Mouse (Mus musculus) erythroid progenitor cell, adult 5-6 weeks (primary cell): ENCODE measurements around the gene Arrb2. TPM values are rescaled to one million over a fixed set of nuclear protein-coding genes. Genes with fewer than 3 reads are reported as not detected.

Experiments used
- ATAC-seq: replicated peaks from 2 replicates; pipeline ENCODE4 v1.8.0; 2016; ENCODE audit warnings: moderate number of reproducible peaks, mild to moderate bottlenecking, moderate TSS enrichment, inconsistent platforms; ENCODE audit not compliant: poor library complexity, low FRiP score, severe bottlenecking
- total RNA-seq, 2 experiments: library from RNA; stranded (forward) in 1 of 2; stranded (reverse) in 1 of 2; fragments of 150-400 nt in 1 of 2; fragments of 186-747, 209-891 nt in 1 of 2; gene quantifications; 2 replicates each; pipeline versions ENCODE4 v1.2.3 to v1.2.4; 2015 to 2017; ENCODE audit warnings: low replicate concordance in 2 of 2

Arrb2 gene
- total RNA-seq, 2 experiments from 2014 or later, result 27.9 to 30.6 TPM

GRCm38 (mm10) chr11:70487816-70488215, 55.4 kb downstream of the Arrb2 start:
- no peak for ATAC-seq

- ATAC-seq, result no peak
Measured at GRCm38 (mm10) chr11:70489138-70489537, 56.7 kb downstream of the Arrb2 start.

DNA sequence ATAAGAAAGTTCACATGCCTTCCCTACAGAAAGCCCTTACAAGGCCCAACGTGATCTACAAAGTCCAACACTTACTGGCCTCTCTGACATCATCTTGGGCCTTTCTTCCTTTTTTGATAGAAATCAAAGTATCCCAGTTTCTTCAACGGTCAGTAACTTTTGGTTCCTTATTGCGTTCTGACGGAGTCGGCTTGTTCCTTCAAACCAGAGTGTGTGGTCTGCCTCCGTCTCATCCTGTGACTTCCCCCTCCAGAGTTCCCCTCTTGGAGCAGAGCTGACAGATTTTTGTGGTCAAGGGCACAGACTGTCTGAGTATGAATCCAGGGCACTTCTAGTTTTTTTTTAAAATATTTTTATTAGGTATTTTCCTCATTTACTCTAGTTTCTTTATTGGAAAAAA, 57.2 kb downstream of the Arrb2 start:
- ATAC-seq, result no peak

Other genes with a start within 250 kb of the Arrb2 start
- not detected in 2 replicates for gene Slc16a11, start 219.9 kb upstream of the Arrb2 start, total RNA-seq (2015; ENCODE audit: low replicate concordance)
- gene Slc16a11, start 219.9 kb upstream of the Arrb2 start, total RNA-seq (2017; ENCODE audit: low replicate concordance), result not detected in 2 replicates
- gene Slc16a13, start 211.6 kb upstream of the Arrb2 start, total RNA-seq (2015; ENCODE audit: low replicate concordance), result 0.72 and 0.84 TPM in 2 replicates
- gene Slc16a13, start 211.6 kb upstream of the Arrb2 start, total RNA-seq (2017; ENCODE audit: low replicate concordance), result 0.39 and 2.3 TPM in 2 replicates
- gene Bcl6b, start 202.8 kb upstream of the Arrb2 start, total RNA-seq (2015; ENCODE audit: low replicate concordance), result 1.8 TPM in 1 of 2 replicates, not detected in the other
- gene Bcl6b, start 202.8 kb upstream of the Arrb2 start, total RNA-seq (2017; ENCODE audit: low replicate concordance), result 0.61 and 2.3 TPM in 2 replicates
- gene 0610010K14Rik, start 194.7 kb upstream of the Arrb2 start, total RNA-seq (2015; ENCODE audit: low replicate concordance), result 31.4 and 102 TPM in 2 replicates
- 14.5 and 24.2 TPM in 2 replicates for gene 0610010K14Rik, start 194.7 kb upstream of the Arrb2 start, total RNA-seq (2017; ENCODE audit: low replicate concordance)
- gene Gm21988, start 192.8 kb upstream of the Arrb2 start, total RNA-seq (2015; ENCODE audit: low replicate concordance), result not detected in 2 replicates
- 4.1 TPM in 1 of 2 replicates, not detected in the other for gene Gm21988, start 192.8 kb upstream of the Arrb2 start, total RNA-seq (2017; ENCODE audit: low replicate concordance)
- gene Rnasek, start 192.8 kb upstream of the Arrb2 start, total RNA-seq (2015; ENCODE audit: low replicate concordance), result 167 and 191 TPM in 2 replicates
- 21.3 and 24.1 TPM in 2 replicates for gene Rnasek, start 192.8 kb upstream of the Arrb2 start, total RNA-seq (2017; ENCODE audit: low replicate concordance)
- 1.7 TPM in 1 of 2 replicates, not detected in the other for gene Alox12, start 177.3 kb upstream of the Arrb2 start, total RNA-seq (2015; ENCODE audit: low replicate concordance)
- 1.0 TPM in 1 of 2 replicates, not detected in the other for gene Alox12, start 177.3 kb upstream of the Arrb2 start, total RNA-seq (2017; ENCODE audit: low replicate concordance)
- 0.42 TPM in 1 of 2 replicates, not detected in the other for gene Alox12e, start 110.0 kb upstream of the Arrb2 start, total RNA-seq (2015; ENCODE audit: low replicate concordance)
- not detected in 2 replicates for gene Alox12e, start 110.0 kb upstream of the Arrb2 start, total RNA-seq (2017; ENCODE audit: low replicate concordance)
- gene Alox15, start 80.6 kb upstream of the Arrb2 start, total RNA-seq (2015; ENCODE audit: low replicate concordance), result 5.4 and 17.6 TPM in 2 replicates
- gene Alox15, start 80.6 kb upstream of the Arrb2 start, total RNA-seq (2017; ENCODE audit: low replicate concordance), result 3.6 and 5.7 TPM in 2 replicates
- 3.2 and 8.4 TPM in 2 replicates for gene Pelp1, start 22.6 kb upstream of the Arrb2 start, total RNA-seq (2015; ENCODE audit: low replicate concordance)
- 3.1 and 3.8 TPM in 2 replicates for gene Pelp1, start 22.6 kb upstream of the Arrb2 start, total RNA-seq (2017; ENCODE audit: low replicate concordance)
- 11.9 and 18.0 TPM in 2 replicates for gene Med11, start 19.3 kb downstream of the Arrb2 start, total RNA-seq (2015; ENCODE audit: low replicate concordance)
- 6.4 and 31.5 TPM in 2 replicates for gene Med11, start 19.3 kb downstream of the Arrb2 start, total RNA-seq (2017; ENCODE audit: low replicate concordance)
- gene Zmynd15, start 26.8 kb downstream of the Arrb2 start, total RNA-seq (2015; ENCODE audit: low replicate concordance), result not detected in 2 replicates
- not detected in 2 replicates for gene Zmynd15, start 26.8 kb downstream of the Arrb2 start, total RNA-seq (2017; ENCODE audit: low replicate concordance)
- not detected in 2 replicates for gene Cxcl16, start 27.3 kb downstream of the Arrb2 start, total RNA-seq (2015; ENCODE audit: low replicate concordance)
- not detected in 2 replicates for gene Cxcl16, start 27.3 kb downstream of the Arrb2 start, total RNA-seq (2017; ENCODE audit: low replicate concordance)
- gene Tm4sf5, start 72.6 kb downstream of the Arrb2 start, total RNA-seq (2015; ENCODE audit: low replicate concordance), result not detected in 2 replicates
- not detected in 2 replicates for gene Tm4sf5, start 72.6 kb downstream of the Arrb2 start, total RNA-seq (2017; ENCODE audit: low replicate concordance)
- not detected in 2 replicates for gene Vmo1, start 82.0 kb downstream of the Arrb2 start, total RNA-seq (2015; ENCODE audit: low replicate concordance)
- not detected in 2 replicates for gene Vmo1, start 82.0 kb downstream of the Arrb2 start, total RNA-seq (2017; ENCODE audit: low replicate concordance)
- gene Gltpd2, start 86.6 kb downstream of the Arrb2 start, total RNA-seq (2015; ENCODE audit: low replicate concordance), result not detected in 2 replicates
- not detected in 2 replicates for gene Gltpd2, start 86.6 kb downstream of the Arrb2 start, total RNA-seq (2017; ENCODE audit: low replicate concordance)
- 40.2 and 49.0 TPM in 2 replicates for gene Psmb6, start 92.7 kb downstream of the Arrb2 start, total RNA-seq (2015; ENCODE audit: low replicate concordance)
- 52.0 and 74.6 TPM in 2 replicates for gene Psmb6, start 92.7 kb downstream of the Arrb2 start, total RNA-seq (2017; ENCODE audit: low replicate concordance)
- not detected in 2 replicates for gene Gm40193, start 100.3 kb downstream of the Arrb2 start, total RNA-seq (2015; ENCODE audit: low replicate concordance)
- not detected in 2 replicates for gene Gm40193, start 100.3 kb downstream of the Arrb2 start, total RNA-seq (2017; ENCODE audit: low replicate concordance)
- not detected in 2 replicates for gene Pld2, start 107.4 kb downstream of the Arrb2 start, total RNA-seq (2015; ENCODE audit: low replicate concordance)
- gene Pld2, start 107.4 kb downstream of the Arrb2 start, total RNA-seq (2017; ENCODE audit: low replicate concordance), result 0.23 and 0.64 TPM in 2 replicates
- gene Mink1, start 130.2 kb downstream of the Arrb2 start, total RNA-seq (2015; ENCODE audit: low replicate concordance), result 4.6 and 6.8 TPM in 2 replicates
- gene Mink1, start 130.2 kb downstream of the Arrb2 start, total RNA-seq (2017; ENCODE audit: low replicate concordance), result 2.8 and 4.5 TPM in 2 replicates
- not detected in 2 replicates for gene 4930544D05Rik, start 183.2 kb downstream of the Arrb2 start, total RNA-seq (2015; ENCODE audit: low replicate concordance)
- not detected in 2 replicates for gene 4930544D05Rik, start 183.2 kb downstream of the Arrb2 start, total RNA-seq (2017; ENCODE audit: low replicate concordance)
- not detected in 2 replicates for gene Chrne, start 186.6 kb downstream of the Arrb2 start, total RNA-seq (2015; ENCODE audit: low replicate concordance)
- not detected in 2 replicates for gene Chrne, start 186.6 kb downstream of the Arrb2 start, total RNA-seq (2017; ENCODE audit: low replicate concordance)
- gene Gp1ba, start 206.5 kb downstream of the Arrb2 start, total RNA-seq (2015; ENCODE audit: low replicate concordance), result 2.5 and 8.0 TPM in 2 replicates
- 1.1 TPM in 1 of 2 replicates, not detected in the other for gene Gp1ba, start 206.5 kb downstream of the Arrb2 start, total RNA-seq (2017; ENCODE audit: low replicate concordance)
- 134 and 213 TPM in 2 replicates for gene Rnf167, start 214.6 kb downstream of the Arrb2 start, total RNA-seq (2015; ENCODE audit: low replicate concordance)
- 115 and 117 TPM in 2 replicates for gene Rnf167, start 214.6 kb downstream of the Arrb2 start, total RNA-seq (2017; ENCODE audit: low replicate concordance)
- gene Slc25a11, start 214.8 kb downstream of the Arrb2 start, total RNA-seq (2015; ENCODE audit: low replicate concordance), result 24.9 and 26.0 TPM in 2 replicates
- 21.9 and 23.6 TPM in 2 replicates for gene Slc25a11, start 214.8 kb downstream of the Arrb2 start, total RNA-seq (2017; ENCODE audit: low replicate concordance)
- gene Pfn1, start 222.0 kb downstream of the Arrb2 start, total RNA-seq (2015; ENCODE audit: low replicate concordance), result 529 and 614 TPM in 2 replicates
- 132 and 200 TPM in 2 replicates for gene Pfn1, start 222.0 kb downstream of the Arrb2 start, total RNA-seq (2017; ENCODE audit: low replicate concordance)
- 5.4 and 14.8 TPM in 2 replicates for gene Eno3, start 224.6 kb downstream of the Arrb2 start, total RNA-seq (2015; ENCODE audit: low replicate concordance)
- 2.3 and 11.0 TPM in 2 replicates for gene Eno3, start 224.6 kb downstream of the Arrb2 start, total RNA-seq (2017; ENCODE audit: low replicate concordance)
- gene Spag7, start 236.8 kb downstream of the Arrb2 start, total RNA-seq (2015; ENCODE audit: low replicate concordance), result 36.9 and 38.6 TPM in 2 replicates
- gene Spag7, start 236.8 kb downstream of the Arrb2 start, total RNA-seq (2017; ENCODE audit: low replicate concordance), result 11.1 and 38.0 TPM in 2 replicates